Mouse (Mus musculus) forebrain, embryonic 12.5 days (tissue): Measurements from ENCODE around the gene Acp5. TPM values are rescaled to one million over a fixed set of nuclear protein-coding genes. Genes with fewer than 3 reads are reported as not detected.

Source experiments
- ATAC-seq: fragments of 200-750 bp; cut with Nextera tagmentation; 2 replicates; pipeline ENCODE4 v1.8.0; 2017; ENCODE audit warnings: moderate TSS enrichment; ENCODE audit not compliant: low FRiP score
- H3K27ac ChIP-seq: fragments of 300-500 bp; sonication (generic); 2 replicates; pipeline ENCODE4 v1.5.1; 2016; ENCODE audit warnings: mild to moderate bottlenecking
- H3K27me3 ChIP-seq: fragments of 300-500 bp; sonication (generic); 2 replicates; pipeline ENCODE4 v1.6.1; 2016; ENCODE audit warnings: mild to moderate bottlenecking
- H3K36me3 ChIP-seq: fragments of 300-500 bp; sonication (generic); replicated peaks from 2 replicates; pipeline ENCODE4 v1.6.1; 2016; ENCODE audit warnings: mild to moderate bottlenecking
- H3K4me1 ChIP-seq: fragments of 300-500 bp; sonication (generic); 2 replicates; pipeline ENCODE4 v1.6.1; 2016
- H3K4me2 ChIP-seq: fragments of 300-500 bp; sonication (generic); 2 replicates; pipeline ENCODE4 v1.6.1; 2016; ENCODE audit warnings: mild to moderate bottlenecking, moderate library complexity
- H3K4me3 ChIP-seq: fragments of 300-500 bp; sonication (generic); replicated peaks from 2 replicates; pipeline ENCODE4 v1.5.1; 2016; ENCODE audit warnings: mild to moderate bottlenecking
- H3K9ac ChIP-seq: fragments of 300-500 bp; sonication (generic); 2 replicates; pipeline ENCODE4 v1.6.1; 2016; ENCODE audit warnings: mild to moderate bottlenecking
- H3K9me3 ChIP-seq: fragments of 300-500 bp; sonication (generic); 2 replicates; pipeline ENCODE4 v1.6.1; 2016
- WGBS: fragments of 180-500 bp; shearing (Covaris S2); methylation state at CpG from one replicate; pipeline ENCODE4 v1.1.7; 2016; 5-methylcytosine and 5-hydroxymethylcytosine counted together
- polyA plus RNA-seq: library from polyadenylated mRNA; unstranded; fragments of >200 nt; fragmentation: Nextera tagmentation; extraction: Ambion mirVana; gene quantifications from 2 replicates; pipeline ENCODE4 v1.2.1, GENCODE M21; 2016

The Acp5 gene
- polyA plus RNA-seq, 1 experiment from 2014 or later: 6.6 TPM

DNA sequence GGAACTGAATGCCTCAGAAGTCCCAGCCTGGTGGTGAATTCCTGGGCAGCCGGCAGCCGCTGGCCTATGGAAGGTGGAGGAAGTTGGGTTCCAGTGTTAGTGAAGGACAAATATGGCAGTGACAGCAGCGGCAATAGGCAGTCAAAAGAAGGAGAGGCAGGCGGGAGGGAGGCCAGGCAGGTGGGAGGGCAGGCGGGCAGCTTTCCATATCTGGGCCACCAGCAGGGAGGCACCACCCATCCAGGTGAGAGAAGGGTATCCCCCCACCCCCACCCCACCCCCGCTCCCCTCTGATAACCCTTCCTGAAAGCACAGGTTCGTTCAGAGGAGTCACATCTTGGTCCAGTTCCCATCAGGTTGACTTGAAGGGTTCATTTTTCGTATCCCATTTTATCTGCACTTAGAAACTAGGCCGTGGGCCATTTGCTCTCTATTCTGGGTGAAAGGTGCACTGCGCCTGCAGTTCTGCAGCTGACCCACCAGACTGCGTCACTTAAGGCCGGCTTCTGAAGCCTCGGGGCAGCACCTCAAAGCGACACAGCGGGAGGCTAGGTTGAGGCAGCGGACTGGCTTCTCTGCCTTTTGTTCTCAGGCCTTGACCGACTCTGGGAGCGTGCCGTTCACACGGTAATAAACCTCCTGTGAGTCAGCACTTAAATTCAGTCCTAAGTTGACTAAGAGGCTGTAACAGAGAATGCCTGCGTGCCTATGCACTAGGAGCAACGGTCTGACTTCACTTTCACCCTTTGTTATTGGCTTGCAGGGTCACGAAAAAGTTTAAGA is 1.4 kb upstream of the Acp5 start:
- no peak overlapping the region for H3K4me2 ChIP-seq
- H3K9me3 ChIP-seq: no peaks in the 10 kb centered on the region
- H3K36me3 ChIP-seq: no peaks in the 10 kb centered on the region
- no peak overlapping the region for H3K27ac ChIP-seq
- H3K4me3 ChIP-seq: no peak overlapping the region
- WGBS: 6% methylated on average over 22 of the region's 23 CpGs
- peaks cover 10% of the 10 kb centered on the region; the same call in 1 of the 2 replicates for H3K4me1 ChIP-seq
- no peak overlapping the region for H3K9ac ChIP-seq
- peaks cover 26% of the 10 kb centered on the region for H3K27me3 ChIP-seq
- ATAC-seq: no peak

DNA sequence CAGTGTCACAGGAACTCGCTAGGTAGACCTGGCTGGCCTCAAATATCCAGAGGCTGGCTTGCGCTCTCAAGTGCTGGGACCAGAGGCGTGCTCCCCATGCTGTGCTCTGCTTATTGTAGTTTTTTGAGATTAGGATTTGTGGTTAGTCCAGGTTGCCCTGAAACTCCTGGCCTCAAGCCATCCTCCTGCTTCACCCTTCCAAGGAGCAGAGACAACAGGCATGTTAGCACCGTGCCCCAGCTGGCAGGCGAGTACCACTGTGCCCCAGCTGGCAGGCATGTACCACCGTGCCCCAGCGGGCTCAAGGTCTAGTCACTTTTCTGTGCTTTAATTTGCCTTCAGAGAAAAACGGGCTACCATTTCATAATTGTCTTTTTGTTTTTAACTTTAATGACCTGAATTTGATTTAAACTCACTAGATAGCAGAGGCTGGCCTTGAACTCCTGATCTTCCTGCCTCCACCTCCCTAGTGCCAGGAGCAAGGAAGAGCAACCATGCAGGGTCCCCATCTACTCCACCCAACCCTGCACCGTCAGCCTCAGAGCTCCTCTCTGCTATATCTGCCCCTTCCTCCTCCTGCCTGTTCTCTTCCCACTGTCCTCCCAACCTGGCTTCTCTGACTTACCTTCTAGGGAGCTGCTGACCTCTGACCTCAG is 395 bp downstream of the Acp5 start:
- Histone ChIP-seq H3K27ac (no peak overlapping the region), H3K4me1 (peaks cover 19% of the 10 kb centered on the region; the same call in 1 of the 2 replicates), H3K9ac (no peak overlapping the region), H3K4me2 (no peak overlapping the region), H3K27me3 (peaks cover 44% of the 10 kb centered on the region), H3K9me3 (no peaks in the 10 kb centered on the region), H3K36me3 (no peaks in the 10 kb centered on the region), H3K4me3 (no peak overlapping the region)
- no peak for ATAC-seq
- WGBS: 82% methylated on average over 9 of the region's 9 CpGs

DNA sequence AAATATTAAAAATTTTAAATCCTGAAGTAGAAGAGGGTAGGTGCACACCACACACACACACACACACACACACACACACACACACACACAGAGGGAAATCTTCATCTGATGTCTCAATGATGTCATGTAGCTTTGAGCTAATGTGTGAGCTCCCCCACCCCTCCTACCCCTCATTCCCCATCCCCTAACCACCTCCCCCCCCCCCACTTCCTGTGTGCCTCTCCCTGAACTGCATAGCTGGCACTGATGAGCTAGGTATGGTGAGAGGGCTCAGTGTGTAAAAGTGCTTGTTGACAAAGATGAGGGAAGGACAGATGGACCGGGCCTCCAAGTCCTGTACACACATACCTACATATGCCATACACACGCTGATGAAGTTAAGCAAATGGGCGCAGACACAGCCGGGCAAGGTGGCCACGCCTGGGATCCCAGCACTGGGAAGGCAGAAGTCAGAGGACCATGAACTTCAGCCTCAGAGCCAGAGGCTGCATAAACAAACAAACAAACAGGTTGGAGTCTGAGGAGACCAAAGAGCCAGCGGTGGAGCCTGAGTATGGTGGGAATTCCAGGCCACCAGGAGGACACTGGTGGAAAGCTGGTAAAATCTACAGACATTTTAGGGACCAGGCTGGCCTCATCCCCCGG is 1.1 kb downstream of the Acp5 start:
- no peak overlapping the region for H3K27ac ChIP-seq

DNA sequence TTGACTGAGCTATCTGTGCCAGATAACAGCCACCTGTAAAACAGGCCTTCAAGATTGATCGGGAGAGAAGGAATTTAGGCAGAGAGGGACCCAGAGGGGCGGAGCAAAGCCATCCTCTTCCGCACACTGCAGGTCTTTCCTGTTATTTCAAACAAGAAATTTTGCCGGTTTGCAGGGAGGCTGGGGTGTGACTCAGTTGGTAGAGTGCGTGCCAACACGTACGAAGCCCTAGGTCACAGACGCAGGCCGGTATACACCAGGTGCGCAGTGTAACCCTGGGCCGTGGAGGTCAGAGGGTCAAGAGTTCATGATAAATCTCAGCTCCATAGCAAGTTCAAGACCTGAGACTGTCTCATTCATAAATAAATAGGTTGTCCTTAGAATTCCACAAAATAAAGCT is 3.3 kb downstream of the Acp5 start:
- 50% methylated on average over 11 of the region's 11 CpGs for WGBS
- H3K9ac ChIP-seq: no peak overlapping the region
- H3K4me2 ChIP-seq: peak overlapping the region; percentile 45
- no peak overlapping the region for H3K27ac ChIP-seq
- peaks cover 17% of the 10 kb centered on the region; the same call in 1 of the 2 replicates for H3K4me1 ChIP-seq
- no peaks in the 10 kb centered on the region for H3K9me3 ChIP-seq
- no peak overlapping the region for H3K4me3 ChIP-seq
- peaks cover 52% of the 10 kb centered on the region for H3K27me3 ChIP-seq
- ATAC-seq: no peak
- H3K36me3 ChIP-seq: no peaks in the 10 kb centered on the region

More for the DNA sequence above, 1.1 kb downstream of the Acp5 start:
- Histone ChIP-seq H3K9ac (no peak overlapping the region), H3K4me1 (peaks cover 19% of the 10 kb centered on the region; the same call in 1 of the 2 replicates), H3K4me2 (no peak overlapping the region), H3K4me3 (no peak overlapping the region), H3K9me3 (no peaks in the 10 kb centered on the region), H3K36me3 (no peaks in the 10 kb centered on the region), H3K27me3 (peaks cover 50% of the 10 kb centered on the region)
- 83% methylated on average over 7 of the region's 7 CpGs for WGBS
- ATAC-seq: no peak

DNA sequence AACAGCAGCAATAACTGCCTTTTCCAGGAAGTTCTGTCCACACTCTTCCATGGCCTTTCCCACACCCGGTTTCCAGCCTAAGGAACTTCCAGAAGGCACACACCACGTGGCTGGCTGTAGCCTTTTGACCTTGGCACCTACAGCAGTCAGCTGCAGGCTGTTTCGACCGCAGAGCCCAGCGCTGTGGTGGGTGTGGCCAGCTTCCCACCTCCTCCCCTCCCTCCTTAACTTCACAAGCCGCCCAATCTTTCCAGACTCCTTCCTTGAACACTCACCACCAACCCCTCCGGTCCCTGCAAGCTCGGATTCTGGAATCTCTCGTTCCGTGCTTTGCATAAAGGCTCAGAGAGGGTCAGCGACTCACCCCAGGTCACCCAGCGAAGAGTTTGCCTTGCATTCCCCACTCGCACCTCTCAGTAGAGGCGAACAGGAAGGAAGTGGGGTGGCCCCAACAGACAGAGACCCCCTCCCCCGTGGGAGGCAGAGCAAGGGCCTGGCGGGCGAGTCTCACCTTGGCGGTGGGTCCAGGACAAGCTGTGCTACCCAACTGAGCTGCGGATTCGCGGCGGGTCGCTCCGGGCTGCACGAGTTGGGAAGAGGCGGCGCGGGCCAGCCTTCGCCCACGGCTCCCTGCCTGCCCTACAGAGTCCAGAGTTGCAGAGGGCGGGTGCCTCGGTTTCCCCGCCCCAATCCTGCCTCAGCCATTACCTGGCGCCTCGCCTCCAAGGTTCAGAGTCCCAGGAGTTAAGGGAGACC is 4.1 kb downstream of the Acp5 start:
- H3K27me3 ChIP-seq: peaks cover 45% of the 10 kb centered on the region
- H3K9me3 ChIP-seq: no peaks in the 10 kb centered on the region
- H3K27ac ChIP-seq: no peak overlapping the region
- H3K4me2 ChIP-seq: peak overlapping the region; percentile 45
- peaks cover 11% of the 10 kb centered on the region; the same call in 1 of the 2 replicates for H3K4me1 ChIP-seq
- 1% methylated on average over 35 of the region's 35 CpGs for WGBS
- H3K36me3 ChIP-seq: no peaks in the 10 kb centered on the region
- peak overlapping the region; percentile 21; the same call in 1 of the 2 replicates for H3K9ac ChIP-seq
- ATAC-seq: no peak
- peak overlapping the region; percentile 18 for H3K4me3 ChIP-seq

DNA sequence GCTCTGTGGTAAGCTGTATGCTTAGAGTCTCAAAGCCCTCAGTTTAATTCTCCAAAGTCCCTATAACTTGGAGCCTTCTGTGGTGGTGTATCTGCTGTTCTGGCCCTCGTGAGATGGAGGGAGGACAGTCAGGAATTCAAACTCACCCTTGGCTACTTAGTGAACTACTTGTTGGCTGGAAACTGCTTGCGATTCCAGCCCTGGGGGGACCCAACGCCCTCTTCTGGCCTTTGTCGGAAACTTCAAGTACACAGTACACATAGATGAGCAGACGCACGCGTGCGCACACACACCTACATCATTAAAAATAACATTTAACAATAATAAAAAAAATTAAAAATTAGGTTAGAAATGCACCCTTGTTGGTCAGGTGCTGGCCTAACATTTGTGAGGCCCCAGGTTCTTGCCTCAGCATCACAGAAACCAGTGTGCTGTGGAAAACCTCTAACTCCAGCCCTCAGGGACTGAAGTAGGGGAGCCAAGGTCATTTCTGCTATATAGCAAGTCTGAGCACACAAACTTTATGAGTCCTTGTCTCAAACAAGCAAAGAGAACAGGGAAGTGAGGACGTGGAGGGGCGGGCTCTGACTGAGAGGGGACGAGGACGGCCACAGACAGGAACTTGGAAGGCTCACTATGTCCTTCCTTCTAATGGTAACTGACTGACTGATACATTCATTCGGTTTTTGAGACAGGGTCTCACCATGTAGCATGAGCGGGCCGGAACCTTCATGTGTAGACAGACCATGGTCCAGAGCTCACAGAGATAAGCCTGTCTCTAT is 10.1 kb downstream of the Acp5 start:
- no peak overlapping the region for H3K9ac ChIP-seq
- WGBS: 88% methylated on average over 15 of the region's 15 CpGs
- H3K9me3 ChIP-seq: no peaks in the 10 kb centered on the region
- H3K27me3 ChIP-seq: peaks cover 11% of the 10 kb centered on the region
- no peak overlapping the region for H3K4me2 ChIP-seq
- H3K4me3 ChIP-seq: no peak overlapping the region
- no peaks in the 10 kb centered on the region for H3K36me3 ChIP-seq
- no peak for ATAC-seq
- H3K4me1 ChIP-seq: no peaks in the 10 kb centered on the region
- no peak overlapping the region for H3K27ac ChIP-seq

DNA sequence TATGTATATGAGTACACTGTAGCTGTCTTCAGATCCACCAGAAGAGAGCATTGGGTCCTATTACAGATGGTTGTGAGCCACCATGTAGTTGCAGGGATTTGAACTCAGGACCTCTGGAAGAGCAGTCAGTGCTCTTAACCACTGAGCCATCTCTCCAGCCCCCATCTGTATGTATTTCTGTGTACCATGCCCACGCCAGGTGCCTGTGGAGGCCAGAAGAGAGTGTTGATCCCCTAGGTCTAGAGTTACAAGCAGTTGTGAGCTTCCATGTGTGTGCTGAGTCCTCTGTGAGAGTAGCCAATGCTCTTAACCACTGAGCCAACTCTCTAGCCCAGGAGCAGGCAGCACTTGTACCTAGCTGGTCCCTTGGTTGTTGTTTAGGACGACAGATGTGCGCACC is 11.3 kb downstream of the Acp5 start:
- no peaks in the 10 kb centered on the region for H3K36me3 ChIP-seq
- H3K4me1 ChIP-seq: no peaks in the 10 kb centered on the region
- ATAC-seq: no peak
- no peak overlapping the region for H3K27ac ChIP-seq
- H3K9me3 ChIP-seq: no peaks in the 10 kb centered on the region
- H3K4me3 ChIP-seq: no peak overlapping the region
- no peak overlapping the region for H3K4me2 ChIP-seq
- no peaks in the 10 kb centered on the region for H3K27me3 ChIP-seq
- WGBS: 94% methylated on average over 3 of the region's 3 CpGs
- H3K9ac ChIP-seq: no peak overlapping the region

DNA sequence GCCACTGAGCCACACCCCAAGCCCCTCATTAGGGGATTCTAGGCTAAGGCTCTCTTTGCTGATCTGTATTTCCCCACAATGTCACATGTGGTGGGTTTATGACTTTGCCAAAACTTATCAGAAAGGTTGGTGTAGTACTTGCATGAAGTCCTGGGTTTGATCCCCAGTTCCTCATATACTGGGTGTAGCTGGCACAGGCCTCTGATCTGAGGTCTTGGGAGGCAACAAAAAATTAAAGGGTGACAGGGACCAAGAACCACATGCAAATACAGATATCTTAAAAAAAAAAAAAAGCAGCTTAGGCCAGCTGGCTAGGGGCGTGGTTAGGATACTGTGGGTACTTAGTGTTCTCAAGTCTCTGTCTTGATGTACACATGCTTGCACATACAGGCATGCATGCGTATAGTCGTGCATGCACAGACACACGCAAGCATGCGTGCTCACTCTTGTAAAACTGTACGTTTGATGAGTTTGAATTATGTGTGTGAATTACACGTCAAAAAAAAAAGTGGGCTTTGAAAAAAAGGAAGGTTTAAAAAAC is 12.4 kb downstream of the Acp5 start:
- H3K4me2 ChIP-seq: no peak overlapping the region
- ATAC-seq: no peak
- no peaks in the 10 kb centered on the region for H3K27me3 ChIP-seq
- H3K4me3 ChIP-seq: no peak overlapping the region
- no peaks in the 10 kb centered on the region for H3K9me3 ChIP-seq
- no peak overlapping the region for H3K27ac ChIP-seq
- H3K4me1 ChIP-seq: no peaks in the 10 kb centered on the region
- H3K9ac ChIP-seq: no peak overlapping the region
- WGBS: 88% methylated on average over 7 of the region's 7 CpGs
- no peaks in the 10 kb centered on the region for H3K36me3 ChIP-seq

DNA sequence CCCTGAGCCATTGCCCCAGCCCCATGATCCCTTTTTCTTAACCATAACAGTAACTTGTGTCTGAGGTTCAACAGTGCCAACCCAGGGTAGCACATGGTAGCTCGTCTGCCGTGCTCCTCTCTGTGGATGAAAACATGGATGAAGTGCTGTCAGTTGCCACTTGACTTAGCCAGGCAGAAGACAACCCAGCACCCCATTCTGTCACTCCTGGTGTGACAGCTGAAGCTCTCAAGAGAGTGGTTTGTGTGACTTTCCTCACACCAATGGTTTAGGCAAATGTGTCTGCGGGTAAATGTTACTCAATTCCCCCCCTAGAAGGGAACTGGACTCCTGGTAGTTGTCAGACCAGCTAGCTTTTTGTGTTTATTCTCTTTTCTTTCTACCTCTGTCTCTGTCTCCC is 13.5 kb downstream of the Acp5 start:
- H3K4me1 ChIP-seq: peaks cover 6% of the 10 kb centered on the region; the same call in 1 of the 2 replicates

DNA sequence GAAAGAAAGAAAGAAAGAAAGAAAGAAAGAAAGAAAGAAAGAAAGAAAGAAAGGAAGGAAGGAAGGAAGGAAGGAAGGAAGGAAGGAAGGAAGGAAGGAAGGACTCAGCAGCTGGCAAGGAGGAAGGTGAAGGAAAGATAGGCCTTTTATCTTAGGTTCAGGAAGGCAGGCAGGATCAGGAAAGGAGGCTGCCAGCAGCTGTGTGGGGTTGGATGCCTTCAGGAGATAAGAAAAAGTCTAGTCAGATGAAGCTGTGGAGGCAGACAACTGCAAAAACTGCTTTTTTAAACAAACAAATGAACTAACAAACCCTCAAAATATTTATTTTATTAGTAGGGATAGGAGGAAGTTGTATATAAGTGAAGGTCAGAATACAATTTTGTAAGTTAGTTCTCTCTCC is 14.0 kb downstream of the Acp5 start:
- Histone ChIP-seq H3K4me2 (no peak overlapping the region), H3K9ac (no peak overlapping the region), H3K27me3 (no peaks in the 10 kb centered on the region), H3K4me1 (peaks cover 7% of the 10 kb centered on the region; the same call in 1 of the 2 replicates), H3K27ac (no peak overlapping the region), H3K36me3 (no peaks in the 10 kb centered on the region), H3K9me3 (no peaks in the 10 kb centered on the region), H3K4me3 (no peak overlapping the region)
- no peak for ATAC-seq

More for the DNA sequence above, 13.5 kb downstream of the Acp5 start:
- Histone ChIP-seq H3K9me3 (no peaks in the 10 kb centered on the region), H3K4me2 (no peak overlapping the region), H3K36me3 (no peaks in the 10 kb centered on the region), H3K27ac (no peak overlapping the region), H3K27me3 (no peaks in the 10 kb centered on the region), H3K4me3 (no peak overlapping the region), H3K9ac (no peak overlapping the region)
- no peak for ATAC-seq
- 87% methylated on average over 3 of the region's 3 CpGs for WGBS

DNA sequence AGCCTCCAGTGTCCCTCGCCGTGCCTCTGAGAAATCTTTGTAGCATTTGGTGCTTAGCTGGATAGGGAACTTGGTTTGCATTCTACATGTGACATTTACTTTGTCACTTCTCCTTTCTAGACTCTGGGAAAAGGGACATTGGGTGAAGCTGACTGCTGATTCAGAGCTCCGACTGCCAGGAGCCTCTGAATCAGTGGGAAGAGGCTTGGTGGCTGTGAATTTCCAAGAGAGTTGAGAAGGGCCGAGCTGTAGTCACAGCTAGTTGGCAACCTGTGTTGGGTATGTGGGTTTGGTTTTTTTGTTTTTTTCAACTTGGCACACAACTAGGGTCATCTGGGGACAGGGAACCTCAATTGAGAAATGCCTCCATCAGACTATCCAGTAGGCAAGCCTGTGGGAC is 16.0 kb downstream of the Acp5 start:
- H3K4me1 ChIP-seq: peaks cover 18% of the 10 kb centered on the region
- H3K4me2 ChIP-seq: no peak overlapping the region
- H3K4me3 ChIP-seq: no peak overlapping the region
- ATAC-seq: no peak
- H3K27ac ChIP-seq: no peak overlapping the region
- WGBS: 96% methylated on average over 4 of the region's 4 CpGs
- H3K9me3 ChIP-seq: no peaks in the 10 kb centered on the region
- H3K27me3 ChIP-seq: no peaks in the 10 kb centered on the region
- no peaks in the 10 kb centered on the region for H3K36me3 ChIP-seq
- H3K9ac ChIP-seq: no peak overlapping the region
